Mouse (Mus musculus): ENCODE results near the gene Syna. TPM values are rescaled to one million over a fixed set of nuclear protein-coding genes. Genes with fewer than 3 reads are reported as not detected.

The Syna gene
- polyA plus RNA-seq, 1 experiment from 2014 or later: 0.10 TPM

DNA sequence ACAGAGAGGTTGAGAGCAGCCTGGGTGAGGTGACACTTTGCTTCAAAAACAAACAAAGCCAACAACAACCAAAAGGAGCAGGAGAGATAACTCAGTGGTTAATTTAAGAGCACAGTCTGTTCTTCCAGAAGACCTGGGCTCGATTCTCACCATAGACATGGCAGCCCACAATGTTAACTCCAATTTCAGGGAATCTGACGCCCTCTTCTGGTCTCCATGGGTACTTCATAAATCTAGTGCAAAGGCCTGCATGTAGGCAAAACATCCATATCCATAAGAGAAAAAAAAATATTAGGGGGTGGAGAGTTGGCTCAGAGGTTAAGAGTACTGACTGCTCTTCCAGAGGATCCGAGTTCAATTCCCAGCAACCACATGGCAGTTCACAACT, 14.7 kb downstream of the Syna start:
- Histone ChIP-seq H3K4me1 (ENCODE audit: control insufficient read depth, insufficient read depth, low read length) (peaks cover 6% of the 10 kb centered on the region), H3K27ac (ENCODE audit: low read depth, low read length) (no peak overlapping the region), H3K27me3 (replicated peaks; ENCODE audit: control insufficient read depth, insufficient read depth, low read length) (no peaks in the 10 kb centered on the region), H3K9me3 (replicated peaks; ENCODE audit: control insufficient read depth, low read length) (no peaks in the 10 kb centered on the region), H3K36me3 (ENCODE audit: control insufficient read depth, insufficient read depth, low read length) (peaks cover 8% of the 10 kb centered on the region; the same call in 1 of the 2 replicates), H3K4me2 (ENCODE audit: low read length) (no peak overlapping the region), H3K9ac (ENCODE audit: low read length) (no peak overlapping the region), H3K4me3 (ENCODE audit: low read depth, low read length) (no peak overlapping the region)
- 61% methylated on average over 3 of the region's 3 CpGs for WGBS
- no peak for ATAC-seq
- no peak for DNase-seq (ENCODE audit: low spot score)

GRCm38 (mm10) chr5:134544516-134545241, 15.3 kb downstream of the Syna start:
- 66% methylated on average over 19 of the region's 19 CpGs for WGBS
- no peak overlapping the region for H3K9ac ChIP-seq (ENCODE audit: low read length)
- H3K4me2 ChIP-seq (ENCODE audit: low read length): no peak overlapping the region
- H3K9me3 ChIP-seq (replicated peaks; ENCODE audit: control insufficient read depth, low read length): no peaks in the 10 kb centered on the region
- H3K27me3 ChIP-seq (replicated peaks; ENCODE audit: control insufficient read depth, insufficient read depth, low read length): no peaks in the 10 kb centered on the region
- peaks cover 4% of the 10 kb centered on the region; the same call in 1 of the 2 replicates for H3K4me1 ChIP-seq (ENCODE audit: control insufficient read depth, insufficient read depth, low read length)
- H3K27ac ChIP-seq (ENCODE audit: low read depth, low read length): no peak overlapping the region
- H3K4me3 ChIP-seq (ENCODE audit: low read depth, low read length): no peak overlapping the region
- ATAC-seq (no peak), DNase-seq (ENCODE audit: low spot score) (no peak)
- H3K36me3 ChIP-seq (ENCODE audit: control insufficient read depth, insufficient read depth, low read length): peaks cover 8% of the 10 kb centered on the region; the same call in 1 of the 2 replicates

DNA sequence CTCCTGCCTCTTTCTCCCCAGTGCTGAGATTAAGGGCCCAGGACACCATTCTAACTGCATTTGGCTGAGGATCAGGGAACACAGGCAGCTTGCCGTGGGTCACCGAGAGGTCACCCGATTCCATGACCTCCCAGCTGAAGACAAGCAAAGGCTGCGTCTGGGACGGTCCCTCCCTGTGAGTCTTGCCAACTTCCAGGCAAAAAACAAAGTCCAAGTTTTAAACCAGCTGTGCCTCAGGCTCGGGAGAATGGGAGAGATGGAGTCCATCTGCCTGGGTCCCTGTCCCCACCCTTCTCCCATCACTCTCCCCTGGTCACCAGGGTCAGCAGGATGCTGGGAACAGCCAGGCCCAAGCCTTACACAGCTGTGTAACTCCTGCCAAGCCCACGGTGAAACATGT, 18.3 kb downstream of the Syna start:
- Histone ChIP-seq H3K4me2 (ENCODE audit: low read length) (no peak overlapping the region), H3K4me3 (ENCODE audit: low read depth, low read length) (no peak overlapping the region), H3K27ac (ENCODE audit: low read depth, low read length) (no peak overlapping the region), H3K36me3 (ENCODE audit: control insufficient read depth, insufficient read depth, low read length) (peaks cover 11% of the 10 kb centered on the region; the same call in 1 of the 2 replicates), H3K27me3 (replicated peaks; ENCODE audit: control insufficient read depth, insufficient read depth, low read length) (no peaks in the 10 kb centered on the region), H3K4me1 (ENCODE audit: control insufficient read depth, insufficient read depth, low read length) (no peaks in the 10 kb centered on the region), H3K9me3 (replicated peaks; ENCODE audit: control insufficient read depth, low read length) (no peaks in the 10 kb centered on the region), H3K9ac (ENCODE audit: low read length) (no peak overlapping the region)
- WGBS: 50% methylated on average over 7 of the region's 7 CpGs
- DNase-seq (ENCODE audit: low spot score) (no peak), ATAC-seq (no peak)

GRCm38 (mm10) chr5:134540881-134541280, 19.1 kb downstream of the Syna start:
- no peak overlapping the region for H3K9ac ChIP-seq (ENCODE audit: low read length)
- H3K27ac ChIP-seq (ENCODE audit: low read depth, low read length): no peak overlapping the region
- H3K9me3 ChIP-seq (replicated peaks; ENCODE audit: control insufficient read depth, low read length): no peaks in the 10 kb centered on the region
- 83% methylated on average over 6 of the region's 6 CpGs for WGBS
- peaks cover 11% of the 10 kb centered on the region; the same call in 1 of the 2 replicates for H3K36me3 ChIP-seq (ENCODE audit: control insufficient read depth, insufficient read depth, low read length)
- no peak for ATAC-seq
- H3K4me2 ChIP-seq (ENCODE audit: low read length): no peak overlapping the region
- no peaks in the 10 kb centered on the region for H3K27me3 ChIP-seq (replicated peaks; ENCODE audit: control insufficient read depth, insufficient read depth, low read length)
- H3K4me3 ChIP-seq (ENCODE audit: low read depth, low read length): no peak overlapping the region
- H3K4me1 ChIP-seq (ENCODE audit: control insufficient read depth, insufficient read depth, low read length): no peaks in the 10 kb centered on the region
- DNase-seq (ENCODE audit: low spot score): no peak

- DNase-seq (ENCODE audit: low spot score) (peak; percentile 49), ATAC-seq (0 out of 2 replicates have a peak, but pooled peaks have one; percentile 29)
- no peaks in the 10 kb centered on the region for H3K4me1 ChIP-seq (ENCODE audit: control insufficient read depth, insufficient read depth, low read length)
- 17% methylated on average over 3 of the region's 3 CpGs for WGBS
- peaks cover 19% of the 10 kb centered on the region for H3K36me3 ChIP-seq (ENCODE audit: control insufficient read depth, insufficient read depth, low read length)
- no peak overlapping the region for H3K4me2 ChIP-seq (ENCODE audit: low read length)
- H3K4me3 ChIP-seq (ENCODE audit: low read depth, low read length): no peak overlapping the region
- no peaks in the 10 kb centered on the region for H3K27me3 ChIP-seq (replicated peaks; ENCODE audit: control insufficient read depth, insufficient read depth, low read length)
- no peaks in the 10 kb centered on the region for H3K9me3 ChIP-seq (replicated peaks; ENCODE audit: control insufficient read depth, low read length)
- H3K9ac ChIP-seq (ENCODE audit: low read length): no peak overlapping the region
- H3K27ac ChIP-seq (ENCODE audit: low read depth, low read length): peak overlapping the region; percentile 36; the same call in 1 of the 2 replicates
Observed at GRCm38 (mm10) chr5:134539891-134540290, 20.1 kb downstream of the Syna start.

- H3K9me3 ChIP-seq (replicated peaks; ENCODE audit: control insufficient read depth, low read length): no peaks in the 10 kb centered on the region
- no peak for ATAC-seq
- 90% methylated on average over 6 of the region's 6 CpGs for WGBS
- no peak overlapping the region for H3K9ac ChIP-seq (ENCODE audit: low read length)
- H3K27ac ChIP-seq (ENCODE audit: low read depth, low read length): no peak overlapping the region
- peaks cover 3% of the 10 kb centered on the region; the same call in 1 of the 2 replicates for H3K4me1 ChIP-seq (ENCODE audit: control insufficient read depth, insufficient read depth, low read length)
- H3K4me3 ChIP-seq (ENCODE audit: low read depth, low read length): no peak overlapping the region
- no peak for DNase-seq (ENCODE audit: low spot score)
- H3K27me3 ChIP-seq (replicated peaks; ENCODE audit: control insufficient read depth, insufficient read depth, low read length): no peaks in the 10 kb centered on the region
- H3K4me2 ChIP-seq (ENCODE audit: low read length): no peak overlapping the region
- H3K36me3 ChIP-seq (ENCODE audit: control insufficient read depth, insufficient read depth, low read length): peaks cover 42% of the 10 kb centered on the region
Observed at GRCm38 (mm10) chr5:134536036-134536435, 23.9 kb downstream of the Syna start.

GRCm38 (mm10) chr5:134532417-134532816, 27.6 kb downstream of the Syna start:
- H3K27me3 ChIP-seq (replicated peaks; ENCODE audit: control insufficient read depth, insufficient read depth, low read length): no peaks in the 10 kb centered on the region
- 98% methylated on average over 6 of the region's 6 CpGs for whole genome bisulfite sequencing
- no peak overlapping the region for H3K9ac ChIP-seq (ENCODE audit: low read length)

GRCm38 (mm10) chr5:134531585-134531984, 28.4 kb downstream of the Syna start:
- 64% methylated on average over 9 of the region's 9 CpGs for WGBS
- Histone ChIP-seq H3K9ac (ENCODE audit: low read length) (no peak overlapping the region), H3K4me2 (ENCODE audit: low read length) (no peak overlapping the region), H3K4me1 (ENCODE audit: control insufficient read depth, insufficient read depth, low read length) (peaks cover 17% of the 10 kb centered on the region; the same call in 1 of the 2 replicates), H3K27me3 (replicated peaks; ENCODE audit: control insufficient read depth, insufficient read depth, low read length) (no peaks in the 10 kb centered on the region), H3K36me3 (ENCODE audit: control insufficient read depth, insufficient read depth, low read length) (peaks cover 41% of the 10 kb centered on the region), H3K9me3 (replicated peaks; ENCODE audit: control insufficient read depth, low read length) (no peaks in the 10 kb centered on the region), H3K27ac (ENCODE audit: low read depth, low read length) (peak overlapping the region; percentile 84), H3K4me3 (ENCODE audit: low read depth, low read length) (no peak overlapping the region)
- DNase-seq (ENCODE audit: low spot score): peak; percentile 68
- ATAC-seq: peak; percentile 47; the same call in 1 of the 2 replicates

More at GRCm38 (mm10) chr5:134532417-134532816, 27.6 kb downstream of the Syna start:
- peaks cover 17% of the 10 kb centered on the region; the same call in 1 of the 2 replicates for H3K4me1 ChIP-seq (ENCODE audit: control insufficient read depth, insufficient read depth, low read length)
- H3K36me3 ChIP-seq (ENCODE audit: control insufficient read depth, insufficient read depth, low read length): peaks cover 40% of the 10 kb centered on the region
- H3K4me2 ChIP-seq (ENCODE audit: low read length): no peak overlapping the region
- no peak overlapping the region for H3K4me3 ChIP-seq (ENCODE audit: low read depth, low read length)
- H3K27ac ChIP-seq (ENCODE audit: low read depth, low read length): no peak overlapping the region
- no peak for DNase-seq (ENCODE audit: low spot score)
- no peak for ATAC-seq
- H3K9me3 ChIP-seq (replicated peaks; ENCODE audit: control insufficient read depth, low read length): no peaks in the 10 kb centered on the region

DNA sequence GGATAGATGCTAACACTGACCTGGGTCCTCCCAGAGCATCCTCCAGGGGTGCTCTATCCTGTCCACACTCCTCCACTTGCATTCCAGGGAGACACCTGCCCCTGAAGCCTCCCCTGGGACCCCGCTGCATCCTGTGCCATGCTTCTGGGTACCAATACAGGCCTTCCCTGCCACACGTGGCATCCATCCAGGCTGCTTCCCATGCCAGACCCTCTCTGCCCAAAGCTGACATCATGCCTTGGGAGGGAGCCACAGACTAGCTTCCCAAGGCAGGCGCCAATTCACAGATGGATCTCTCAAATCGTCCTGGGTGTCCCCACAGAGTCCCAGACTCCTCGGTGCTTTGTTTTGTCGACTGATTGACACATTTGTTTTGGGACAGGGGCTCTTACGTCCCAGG, 29.1 kb downstream of the Syna start:
- Histone ChIP-seq H3K4me2 (ENCODE audit: low read length) (no peak overlapping the region), H3K27me3 (replicated peaks; ENCODE audit: control insufficient read depth, insufficient read depth, low read length) (no peaks in the 10 kb centered on the region), H3K9me3 (replicated peaks; ENCODE audit: control insufficient read depth, low read length) (no peaks in the 10 kb centered on the region), H3K4me3 (ENCODE audit: low read depth, low read length) (no peak overlapping the region), H3K36me3 (ENCODE audit: control insufficient read depth, insufficient read depth, low read length) (peaks cover 47% of the 10 kb centered on the region), H3K27ac (ENCODE audit: low read depth, low read length) (peak overlapping the region; percentile 84), H3K9ac (ENCODE audit: low read length) (no peak overlapping the region), H3K4me1 (ENCODE audit: control insufficient read depth, insufficient read depth, low read length) (peaks cover 17% of the 10 kb centered on the region; the same call in 1 of the 2 replicates)
- peak; percentile 73 for ATAC-seq
- DNase-seq (ENCODE audit: low spot score): peak; percentile 91
- 34% methylated on average over 7 of the region's 7 CpGs for WGBS
